Mouse (Mus musculus): Measurements from ENCODE around the gene Gm27235. TPM values are rescaled to one million over a fixed set of nuclear protein-coding genes. Genes with fewer than 3 reads are reported as not detected.

The Gm27235 gene
- 0.10 TPM in 1 of 2 replicates, not detected in the other for polyA plus RNA-seq (2012; rRNA removed)

GRCm38 (mm10) chr9:35790001-35790400 is at the start of gene Gm27235, which contains the start of gene D730048I06Rik:
TSS of gene Gm27235 (minus strand) at chr9:35790101.
TSS of gene D730048I06Rik (minus strand) at chr9:35790112.

GRCm38 (mm10) chr9:35778009-35778408 is 11.9 kb downstream of the Gm27235 start, which contains the start of gene Gm17727:
TSS of gene Gm17727 (minus strand) at chr9:35778109.

GRCm38 (mm10) chr9:35740749-35741148 is 49.2 kb downstream of the Gm27235 start, which contains the start of gene Gm17677:
TSS of gene Gm17677 (plus strand) at chr9:35741049.

Other genes with a start within 250 kb of the Gm27235 start
- 0.02 TPM in 1 of 2 replicates, not detected in the other for gene Ddx25, start 231.6 kb downstream of the Gm27235 start, polyA plus RNA-seq (2012; rRNA removed)
- 0.06 and 0.21 TPM in 2 replicates for gene Pus3, start 231.5 kb downstream of the Gm27235 start, polyA plus RNA-seq (2012; rRNA removed)
- not detected in 2 replicates for gene Pate2, start 219.8 kb downstream of the Gm27235 start, polyA plus RNA-seq (2012; rRNA removed)
- 0.06 and 0.08 TPM in 2 replicates for gene Hyls1, start 219.7 kb downstream of the Gm27235 start, polyA plus RNA-seq (2012; rRNA removed)
- gene Pate4, start 178.2 kb downstream of the Gm27235 start, polyA plus RNA-seq (2012; rRNA removed): not detected in 2 replicates
- gene Pate3, start 141.9 kb downstream of the Gm27235 start, polyA plus RNA-seq (2012; rRNA removed): not detected in 2 replicates
- gene Pate1, start 102.7 kb downstream of the Gm27235 start, polyA plus RNA-seq (2012; rRNA removed): not detected in 2 replicates
- gene Gm17677, start 49.1 kb downstream of the Gm27235 start, polyA plus RNA-seq (2012; rRNA removed): not detected in 2 replicates
- gene Gm17727, start 12.0 kb downstream of the Gm27235 start, polyA plus RNA-seq (2012; rRNA removed): not detected in 2 replicates
- gene D730048I06Rik, start within 50 bp of the Gm27235 start, polyA plus RNA-seq (2012; rRNA removed): 0.08 TPM in 1 of 2 replicates, not detected in the other
- gene 9230110F15Rik, start 54.0 kb upstream of the Gm27235 start, polyA plus RNA-seq (2012; rRNA removed): 0.14 TPM in 1 of 2 replicates, not detected in the other
- not detected in 2 replicates for gene 9230113P08Rik, start 118.3 kb upstream of the Gm27235 start, polyA plus RNA-seq (2012; rRNA removed)

All from stomach, adult 2 months (tissue).